Mouse (Mus musculus): Measurements from ENCODE around the gene Cxadr. TPM values are rescaled to one million over a fixed set of nuclear protein-coding genes. Genes with fewer than 3 reads are reported as not detected.

Gene Cxadr
- polyA plus RNA-seq, 1 experiment from 2014 or later, result 88.0 TPM

GRCm38 (mm10) chr16:78389122-78389521 is 87.8 kb downstream of the Cxadr start:
- DNase-seq (ENCODE audit: low read depth, low spot score), result no peak

GRCm38 (mm10) chr16:78389986-78390385 is 88.7 kb downstream of the Cxadr start:
- DNase-seq (ENCODE audit: low read depth, low spot score), result no peak
- no peak for TF ChIP-seq CTCF (IDR thresholded peaks at IDR 0.05)
- in situ Hi-C loops (cut with MboI; ENCODE audit: low pct_unique_long_range_greater_than_20kb), result no loop called here
- POLR2A ChIA-PET, result no interaction called here
- no peaks in the 10 kb centered on the region for H3K27me3 ChIP-seq
- no peak for ATAC-seq
- CTCF ChIA-PET, result no interaction called here

More at GRCm38 (mm10) chr16:78389122-78389521, 87.8 kb downstream of the Cxadr start:
- POLR2A ChIA-PET, result no interaction called here
- no peaks in the 10 kb centered on the region for H3K27me3 ChIP-seq
- no peak for ATAC-seq
- CTCF ChIA-PET, result no interaction called here
- in situ Hi-C loops (cut with MboI; ENCODE audit: low pct_unique_long_range_greater_than_20kb), result no loop called here
- no peak for TF ChIP-seq CTCF (IDR thresholded peaks at IDR 0.05)

- DNase-seq (ENCODE audit: low read depth, low spot score) (no peak), ATAC-seq (no peak)
- POLR2A ChIA-PET, result no interaction called here
- in situ Hi-C loops (cut with MboI; ENCODE audit: low pct_unique_long_range_greater_than_20kb), result no loop called here
- CTCF ChIA-PET, result interaction anchor here (1.2 kb wide), 1 partner anchor 61 kb away, joined by 3 read pairs; no protein-coding TSS in a partner anchor
- no peaks in the 10 kb centered on the region for H3K27me3 ChIP-seq
- TF ChIP-seq CTCF (IDR thresholded peaks at IDR 0.05), result no peak
These were observed 90.1 kb downstream of the Cxadr start for GRCm38 (mm10) chr16:78391354-78391753.

- in situ Hi-C loops (cut with MboI; ENCODE audit: low pct_unique_long_range_greater_than_20kb), result no loop called here
- ChIA-PET CTCF (no interaction called here), POLR2A (no interaction called here)
- H3K27me3 ChIP-seq, result no peaks in the 10 kb centered on the region
- TF ChIP-seq CTCF (IDR thresholded peaks at IDR 0.05), result no peak
- ATAC-seq (no peak), DNase-seq (ENCODE audit: low read depth, low spot score) (no peak)
These were observed 97.4 kb downstream of the Cxadr start for GRCm38 (mm10) chr16:78398734-78399133.

GRCm38 (mm10) chr16:78399423-78399822 is 98.1 kb downstream of the Cxadr start:
- ChIA-PET POLR2A (no interaction called here), CTCF (no interaction called here)
- TF ChIP-seq CTCF (IDR thresholded peaks at IDR 0.05), result no peak
- DNase-seq (ENCODE audit: low read depth, low spot score), result no peak
- in situ Hi-C loops (cut with MboI; ENCODE audit: low pct_unique_long_range_greater_than_20kb), result no loop called here
- peaks cover 2% of the 10 kb centered on the region for H3K27me3 ChIP-seq
- ATAC-seq, result no peak

GRCm38 (mm10) chr16:78402316-78402715 is 101.0 kb downstream of the Cxadr start:
- ChIA-PET POLR2A (no interaction called here), CTCF (interaction anchor here (0.6 kb wide), 1 partner anchor 867 kb away, joined by 3 read pairs; no protein-coding TSS in a partner anchor)
- no peak for TF ChIP-seq CTCF (IDR thresholded peaks at IDR 0.05)
- in situ Hi-C loops (cut with MboI; ENCODE audit: low pct_unique_long_range_greater_than_20kb), result no loop called here
- DNase-seq (ENCODE audit: low read depth, low spot score), result no peak
- ATAC-seq, result no peak
- H3K27me3 ChIP-seq, result peaks cover 2% of the 10 kb centered on the region

- in situ Hi-C loops (cut with MboI; ENCODE audit: low pct_unique_long_range_greater_than_20kb), result no loop called here
- DNase-seq (ENCODE audit: low read depth, low spot score), result no peak
- TF ChIP-seq CTCF (IDR thresholded peaks at IDR 0.05), result no peak
- CTCF ChIA-PET, result no interaction called here
- no peak for ATAC-seq
- POLR2A ChIA-PET, result no interaction called here
- peaks cover 2% of the 10 kb centered on the region for H3K27me3 ChIP-seq
These were observed 105.4 kb downstream of the Cxadr start for GRCm38 (mm10) chr16:78406657-78407056.

GRCm38 (mm10) chr16:78407855-78408254 is 106.6 kb downstream of the Cxadr start:
- H3K27me3 ChIP-seq, result peaks cover 2% of the 10 kb centered on the region
- CTCF ChIA-PET, result no interaction called here
- no peak for TF ChIP-seq CTCF (IDR thresholded peaks at IDR 0.05)
- in situ Hi-C loops (cut with MboI; ENCODE audit: low pct_unique_long_range_greater_than_20kb), result no loop called here
- ATAC-seq, result no peak
- POLR2A ChIA-PET, result no interaction called here
- no peak for DNase-seq (ENCODE audit: low read depth, low spot score)

Other genes starting within 250 kb of the Cxadr start
- 24.5 TPM for gene Btg3, start 75.7 kb downstream of the Cxadr start, polyA plus RNA-seq (2021)

All from Patski (cell line).